Mouse (Mus musculus): ENCODE data around the gene Gng5. TPM values are rescaled to one million over a fixed set of nuclear protein-coding genes. Genes with fewer than 3 reads are reported as not detected.

Gene Gng5
- polyA plus RNA-seq, 1 experiment from 2014 or later, result 915 TPM

DNA sequence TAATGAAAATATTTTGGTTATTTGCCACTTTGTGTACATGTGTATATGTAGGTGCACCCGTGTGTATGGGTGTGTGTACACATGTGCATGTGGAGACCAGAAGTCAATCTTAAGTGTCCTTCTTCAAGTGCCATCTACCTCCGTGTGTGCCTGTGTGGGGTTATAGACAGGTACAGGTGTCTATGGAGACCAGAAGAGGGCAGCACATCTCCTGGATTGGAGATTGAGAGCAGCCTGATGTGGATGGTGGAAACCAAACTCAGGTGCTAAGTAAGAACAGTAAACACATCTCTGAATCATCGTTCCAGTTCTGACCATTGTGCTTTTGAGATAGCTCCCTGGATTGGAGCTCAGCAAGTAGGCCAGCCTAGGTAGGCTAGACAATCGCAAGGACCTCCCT lies 13.1 kb upstream of the Gng5 start:
- H3K27ac ChIP-seq (replicated peaks; ENCODE audit: low read depth, low read length), result no peak overlapping the region
- no peak overlapping the region for H3K4me3 ChIP-seq (ENCODE audit: low read depth, low read length)
- no peaks in the 10 kb centered on the region for H3K9me3 ChIP-seq (ENCODE audit: control insufficient read depth, low read length)
- no peak overlapping the region for H3K4me2 ChIP-seq (ENCODE audit: low read depth, low read length)
- H3K27me3 ChIP-seq (replicated peaks; ENCODE audit: control insufficient read depth, insufficient read depth, low read length), result no peaks in the 10 kb centered on the region
- 82% methylated on average over 4 of the region's 4 CpGs for WGBS
- no peaks in the 10 kb centered on the region for H3K4me1 ChIP-seq (ENCODE audit: control insufficient read depth, insufficient read depth, low read length)
- H3K36me3 ChIP-seq (ENCODE audit: control insufficient read depth, insufficient read depth, low read length), result 0 out of 2 replicates have a peak, but pooled peaks cover 5% of the 10 kb centered on the region
- ATAC-seq (ENCODE audit: low read depth) (no peak), DNase-seq (ENCODE audit: low spot score) (no peak)
- no peak overlapping the region for H3K9ac ChIP-seq (ENCODE audit: low read depth, low read length)

DNA sequence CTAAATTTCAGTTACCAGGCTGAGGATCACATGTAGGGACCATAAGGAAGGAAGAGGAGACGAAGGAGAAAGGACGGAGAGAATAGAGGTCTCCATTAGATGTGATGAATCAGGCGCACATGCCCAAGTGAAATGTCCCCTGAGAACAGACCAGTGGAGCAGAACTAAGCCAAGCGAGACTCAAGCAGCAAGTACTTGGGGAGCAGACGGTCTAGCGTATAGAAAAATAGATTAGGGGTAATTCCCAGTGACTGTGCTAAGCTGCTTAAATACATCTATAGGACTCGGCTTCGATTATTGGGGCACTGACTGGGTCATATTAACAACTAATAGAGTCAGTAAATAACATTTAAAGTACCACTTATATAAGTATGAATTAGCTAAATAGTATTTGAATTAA lies 4.7 kb upstream of the Gng5 start:
- ATAC-seq (ENCODE audit: low read depth) (no peak), DNase-seq (ENCODE audit: low spot score) (no peak)
- Histone ChIP-seq H3K9me3 (ENCODE audit: control insufficient read depth, low read length) (no peaks in the 10 kb centered on the region), H3K27me3 (replicated peaks; ENCODE audit: control insufficient read depth, insufficient read depth, low read length) (no peaks in the 10 kb centered on the region), H3K27ac (replicated peaks; ENCODE audit: low read depth, low read length) (no peak overlapping the region), H3K4me3 (ENCODE audit: low read depth, low read length) (no peak overlapping the region), H3K4me1 (ENCODE audit: control insufficient read depth, insufficient read depth, low read length) (0 out of 2 replicates have a peak, but pooled peaks cover 3% of the 10 kb centered on the region), H3K4me2 (ENCODE audit: low read depth, low read length) (no peak overlapping the region), H3K36me3 (ENCODE audit: control insufficient read depth, insufficient read depth, low read length) (no peaks in the 10 kb centered on the region), H3K9ac (ENCODE audit: low read depth, low read length) (no peak overlapping the region)
- WGBS, result 76% methylated on average over 8 of the region's 8 CpGs

DNA sequence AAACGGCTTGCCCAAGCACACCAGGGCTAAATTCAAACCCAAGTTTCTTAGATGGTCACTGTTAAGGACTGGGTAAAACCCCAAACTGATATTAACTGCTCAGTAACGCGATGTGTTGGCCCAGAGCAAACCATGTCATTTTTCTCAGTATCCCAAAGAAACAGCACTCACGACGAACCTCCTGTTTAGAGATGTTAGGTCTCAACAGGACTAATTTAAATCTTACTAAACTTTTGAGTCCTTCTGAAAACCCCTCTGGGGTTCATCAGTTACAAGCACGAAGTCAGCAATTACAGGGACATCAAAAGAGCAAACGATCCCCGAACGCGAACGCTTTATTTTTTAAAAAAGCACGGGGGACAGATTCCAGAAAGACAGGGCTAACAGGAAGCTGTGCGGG lies 618 bp upstream of the Gng5 start:
- peak overlapping the region; percentile 87 for H3K9ac ChIP-seq (ENCODE audit: low read depth, low read length)
- H3K4me2 ChIP-seq (ENCODE audit: low read depth, low read length), result peak overlapping the region; percentile 72
- WGBS, result 4% methylated on average over 13 of the region's 13 CpGs
- peak overlapping the region; percentile 91 for H3K27ac ChIP-seq (replicated peaks; ENCODE audit: low read depth, low read length)
- peaks cover 18% of the 10 kb centered on the region for H3K4me1 ChIP-seq (ENCODE audit: control insufficient read depth, insufficient read depth, low read length)
- H3K4me3 ChIP-seq (ENCODE audit: low read depth, low read length), result peak overlapping the region; percentile 67
- ATAC-seq (ENCODE audit: low read depth) (no peak), DNase-seq (ENCODE audit: low spot score) (peak; percentile 44)
- H3K9me3 ChIP-seq (ENCODE audit: control insufficient read depth, low read length), result no peaks in the 10 kb centered on the region
- H3K36me3 ChIP-seq (ENCODE audit: control insufficient read depth, insufficient read depth, low read length), result peaks cover 14% of the 10 kb centered on the region
- no peaks in the 10 kb centered on the region for H3K27me3 ChIP-seq (replicated peaks; ENCODE audit: control insufficient read depth, insufficient read depth, low read length)

DNA sequence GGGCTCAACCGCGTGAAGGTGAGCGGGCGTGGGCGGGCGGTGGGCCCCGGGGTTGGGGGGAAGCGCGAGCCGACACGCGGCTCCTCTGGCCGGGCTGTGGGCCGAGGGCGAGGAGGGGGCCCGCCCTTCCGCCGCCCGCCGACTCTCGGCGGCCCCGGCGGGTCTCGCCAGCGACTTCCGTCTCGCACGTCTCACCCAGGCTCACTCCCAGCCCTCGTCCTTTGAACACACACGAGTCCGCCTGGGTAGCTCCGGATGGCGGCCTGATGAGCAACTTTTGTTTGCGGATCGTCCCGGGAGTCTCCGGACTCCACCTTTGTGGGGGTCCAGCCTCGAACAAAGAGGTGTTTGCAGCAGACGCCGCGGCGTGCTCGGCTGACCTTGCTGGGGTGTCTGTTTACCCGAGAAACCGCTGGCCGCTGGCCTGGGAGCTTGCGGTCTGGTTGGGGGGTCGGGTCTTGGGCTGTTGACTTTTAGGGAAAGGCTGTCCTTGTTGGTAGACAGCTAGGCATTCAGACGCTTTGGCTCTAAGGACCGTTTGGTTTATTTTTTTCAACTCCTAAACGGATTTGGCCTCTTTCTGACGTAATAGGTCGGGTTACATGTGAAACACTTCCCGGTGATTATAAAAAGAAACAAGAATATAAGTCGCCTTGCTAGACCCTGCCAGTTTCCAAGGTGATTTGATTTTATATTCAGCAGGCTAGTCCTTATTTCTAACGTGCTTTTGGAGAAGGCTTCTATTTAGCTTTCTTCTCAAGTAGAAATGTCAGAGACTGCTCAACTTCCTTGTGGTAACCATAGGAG lies 599 bp downstream of the Gng5 start:
- peak overlapping the region; percentile 72 for H3K4me2 ChIP-seq (ENCODE audit: low read depth, low read length)
- no peaks in the 10 kb centered on the region for H3K9me3 ChIP-seq (ENCODE audit: control insufficient read depth, low read length)
- H3K4me1 ChIP-seq (ENCODE audit: control insufficient read depth, insufficient read depth, low read length), result peaks cover 18% of the 10 kb centered on the region
- H3K27me3 ChIP-seq (replicated peaks; ENCODE audit: control insufficient read depth, insufficient read depth, low read length), result no peaks in the 10 kb centered on the region
- peaks cover 21% of the 10 kb centered on the region for H3K36me3 ChIP-seq (ENCODE audit: control insufficient read depth, insufficient read depth, low read length)
- H3K9ac ChIP-seq (ENCODE audit: low read depth, low read length), result peak overlapping the region; percentile 87
- peak overlapping the region; percentile 67 for H3K4me3 ChIP-seq (ENCODE audit: low read depth, low read length)
- peak overlapping the region; percentile 93 for H3K27ac ChIP-seq (replicated peaks; ENCODE audit: low read depth, low read length)
- DNase-seq (ENCODE audit: low spot score), result peak; percentile 71
- peak; percentile 81 for ATAC-seq (ENCODE audit: low read depth)
- WGBS, result under 1% methylated on average over 36 of the region's 57 CpGs

DNA sequence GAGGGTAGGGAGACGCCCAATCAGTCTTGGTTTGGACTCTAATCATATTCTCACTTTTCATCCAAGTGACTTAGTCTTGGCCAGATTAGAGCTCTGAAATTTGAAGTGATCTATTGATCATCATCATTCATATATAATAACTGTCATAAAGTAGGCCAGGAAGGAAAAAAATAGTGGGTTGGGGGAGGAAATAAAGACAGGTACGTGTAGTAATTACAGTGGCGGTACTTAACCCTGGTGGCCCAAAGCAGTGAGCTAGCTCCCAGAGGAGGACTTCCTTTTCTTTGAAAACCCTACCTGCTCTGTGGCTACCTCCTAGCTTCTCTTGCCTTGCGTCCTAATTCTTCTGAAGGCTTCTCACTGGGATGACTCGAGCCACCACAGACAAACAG lies 1.2 kb downstream of the Gng5 start:
- Histone ChIP-seq H3K9ac (ENCODE audit: low read depth, low read length) (peak overlapping the region; percentile 87), H3K4me2 (ENCODE audit: low read depth, low read length) (peak overlapping the region; percentile 72), H3K4me1 (ENCODE audit: control insufficient read depth, insufficient read depth, low read length) (peaks cover 18% of the 10 kb centered on the region), H3K27ac (replicated peaks; ENCODE audit: low read depth, low read length) (peak overlapping the region; percentile 93), H3K4me3 (ENCODE audit: low read depth, low read length) (peak overlapping the region; percentile 67), H3K27me3 (replicated peaks; ENCODE audit: control insufficient read depth, insufficient read depth, low read length) (no peaks in the 10 kb centered on the region), H3K9me3 (ENCODE audit: control insufficient read depth, low read length) (no peaks in the 10 kb centered on the region), H3K36me3 (ENCODE audit: control insufficient read depth, insufficient read depth, low read length) (peaks cover 27% of the 10 kb centered on the region)
- ATAC-seq (ENCODE audit: low read depth) (no peak), DNase-seq (ENCODE audit: low spot score) (no peak)
- whole genome bisulfite sequencing, result 5% methylated on average over 5 of the region's 5 CpGs

DNA sequence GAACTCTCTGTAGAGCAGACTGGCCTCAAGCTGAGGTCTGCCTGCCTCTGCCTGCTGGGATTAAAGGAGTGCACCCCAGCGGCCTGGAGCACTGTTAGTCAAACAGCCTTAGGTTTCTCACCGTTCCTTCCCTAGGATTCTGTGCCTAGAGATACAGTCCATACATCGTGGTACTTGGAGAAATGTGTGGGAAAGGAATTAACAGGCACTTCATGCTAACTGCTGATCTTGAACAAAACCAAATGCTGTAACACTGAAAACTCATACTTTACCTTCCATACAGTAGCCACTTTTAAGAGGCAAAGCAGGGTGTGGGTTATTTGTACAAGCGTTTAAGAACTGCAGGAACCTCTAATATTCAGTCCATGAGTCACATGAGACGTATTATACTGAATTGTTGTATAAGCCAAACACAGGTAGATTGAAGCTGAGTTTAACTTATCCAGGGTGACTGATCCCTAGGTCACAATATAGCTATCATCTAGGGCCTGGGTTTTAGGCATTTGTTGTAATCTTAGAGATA lies 2.1 kb downstream of the Gng5 start:
- H3K9me3 ChIP-seq (ENCODE audit: control insufficient read depth, low read length), result no peaks in the 10 kb centered on the region
- H3K4me2 ChIP-seq (ENCODE audit: low read depth, low read length), result peak overlapping the region; percentile 72
- peaks cover 18% of the 10 kb centered on the region for H3K4me1 ChIP-seq (ENCODE audit: control insufficient read depth, insufficient read depth, low read length)
- ATAC-seq (ENCODE audit: low read depth), result no peak
- H3K36me3 ChIP-seq (ENCODE audit: control insufficient read depth, insufficient read depth, low read length), result peaks cover 34% of the 10 kb centered on the region
- 51% methylated on average over 5 of the region's 5 CpGs for WGBS
- no peak for DNase-seq (ENCODE audit: low spot score)
- peak overlapping the region; percentile 67 for H3K4me3 ChIP-seq (ENCODE audit: low read depth, low read length)
- H3K9ac ChIP-seq (ENCODE audit: low read depth, low read length), result peak overlapping the region; percentile 87
- no peaks in the 10 kb centered on the region for H3K27me3 ChIP-seq (replicated peaks; ENCODE audit: control insufficient read depth, insufficient read depth, low read length)
- H3K27ac ChIP-seq (replicated peaks; ENCODE audit: low read depth, low read length), result no peak overlapping the region

DNA sequence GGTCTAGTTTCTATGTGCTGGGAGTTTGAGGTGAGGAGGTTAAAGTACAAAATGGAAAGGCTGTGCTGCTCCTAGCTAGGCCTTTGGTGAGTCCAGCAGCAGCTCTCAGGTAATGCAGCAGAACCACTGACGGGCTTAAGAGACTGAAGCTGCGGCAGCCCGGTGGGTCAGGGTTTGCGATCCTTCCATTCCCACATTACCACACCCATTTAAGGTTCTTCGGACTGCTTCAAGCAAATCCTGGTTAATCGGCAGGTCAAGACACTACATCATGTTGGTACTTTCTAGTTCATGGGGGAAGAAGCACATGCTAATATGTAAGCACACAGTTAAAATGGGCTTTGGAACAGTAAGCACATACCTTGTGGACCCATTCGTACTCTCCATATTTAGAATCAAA lies 7.1 kb downstream of the Gng5 start:
- Histone ChIP-seq H3K9me3 (ENCODE audit: control insufficient read depth, low read length) (no peaks in the 10 kb centered on the region), H3K9ac (ENCODE audit: low read depth, low read length) (no peak overlapping the region), H3K4me1 (ENCODE audit: control insufficient read depth, insufficient read depth, low read length) (peaks cover 5% of the 10 kb centered on the region; the same call in 1 of the 2 replicates), H3K27ac (replicated peaks; ENCODE audit: low read depth, low read length) (no peak overlapping the region), H3K4me2 (ENCODE audit: low read depth, low read length) (no peak overlapping the region), H3K27me3 (replicated peaks; ENCODE audit: control insufficient read depth, insufficient read depth, low read length) (no peaks in the 10 kb centered on the region), H3K36me3 (ENCODE audit: control insufficient read depth, insufficient read depth, low read length) (peaks cover 81% of the 10 kb centered on the region), H3K4me3 (ENCODE audit: low read depth, low read length) (no peak overlapping the region)
- ATAC-seq (ENCODE audit: low read depth), result no peak
- DNase-seq (ENCODE audit: low spot score), result no peak
- WGBS, result 97% methylated on average over 7 of the region's 7 CpGs

DNA sequence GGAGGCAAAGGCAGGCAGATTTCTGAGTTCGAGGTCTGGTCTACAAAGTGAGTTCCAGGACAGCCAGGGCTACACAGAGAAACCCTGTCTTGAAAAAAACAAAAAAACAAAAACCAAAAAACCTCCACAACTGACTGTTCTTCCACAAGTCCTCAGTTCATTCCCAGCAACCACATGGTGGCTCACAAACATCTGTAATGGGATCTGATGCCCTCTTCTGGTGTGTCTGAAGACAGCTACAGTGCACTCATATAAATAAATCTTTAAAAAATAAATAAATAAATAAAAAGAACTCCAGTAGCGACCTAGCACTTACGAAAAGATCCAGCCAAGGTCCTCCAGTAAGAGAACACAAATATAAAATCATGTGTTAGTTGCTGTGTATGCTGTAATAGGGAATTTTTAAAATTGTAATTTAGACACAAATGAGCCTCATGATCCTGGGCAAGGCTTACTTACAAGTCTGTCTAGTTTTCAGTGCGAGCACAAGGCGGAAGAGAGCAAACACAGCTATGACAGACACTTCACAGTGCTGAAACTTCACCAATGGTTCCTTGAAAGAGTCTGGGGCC lies 20.7 kb downstream of the Gng5 start:
- DNase-seq (ENCODE audit: low spot score), result no peak
- H3K27me3 ChIP-seq (replicated peaks; ENCODE audit: control insufficient read depth, insufficient read depth, low read length), result no peaks in the 10 kb centered on the region
- 40% methylated on average over 5 of the region's 5 CpGs for WGBS
- no peaks in the 10 kb centered on the region for H3K9me3 ChIP-seq (ENCODE audit: control insufficient read depth, low read length)
- ATAC-seq (ENCODE audit: low read depth), result no peak
- peak overlapping the region; percentile 93 for H3K4me3 ChIP-seq (ENCODE audit: low read depth, low read length)
- no peaks in the 10 kb centered on the region for H3K4me1 ChIP-seq (ENCODE audit: control insufficient read depth, insufficient read depth, low read length)
- peaks cover 26% of the 10 kb centered on the region for H3K36me3 ChIP-seq (ENCODE audit: control insufficient read depth, insufficient read depth, low read length)
- H3K4me2 ChIP-seq (ENCODE audit: low read depth, low read length), result peak overlapping the region; percentile 73
- peak overlapping the region; percentile 97 for H3K27ac ChIP-seq (replicated peaks; ENCODE audit: low read depth, low read length)
- H3K9ac ChIP-seq (ENCODE audit: low read depth, low read length), result peak overlapping the region; percentile 94
